Mouse (Mus musculus) stomach, embryonic 15.5 days (tissue): Measurements from ENCODE around the gene Klf3. TPM values are rescaled to one million over a fixed set of nuclear protein-coding genes. Genes with fewer than 3 reads are reported as not detected.

Experiments
- ATAC-seq: fragments of 200-750 bp; cut with Nextera tagmentation; 2 replicates; pipeline ENCODE4 v1.8.0; 2017; ENCODE audit warnings: low read depth, moderate number of reproducible peaks, moderate TSS enrichment; ENCODE audit not compliant: insufficient read depth, low FRiP score
- H3K27ac ChIP-seq: fragments of 300-500 bp; sonication (generic); 2 replicates; pipeline ENCODE4 v1.5.1; 2015; ENCODE audit warnings: mild to moderate bottlenecking, inconsistent platforms
- H3K27me3 ChIP-seq: fragments of 300-500 bp; sonication (generic); replicated peaks from 2 replicates; pipeline ENCODE4 v1.6.1; 2015; ENCODE audit warnings: inconsistent platforms
- H3K36me3 ChIP-seq: fragments of 300-500 bp; sonication (generic); 2 replicates; pipeline ENCODE4 v1.6.1; 2015; ENCODE audit warnings: inconsistent platforms
- H3K4me1 ChIP-seq: fragments of 300-500 bp; sonication (generic); 2 replicates; pipeline ENCODE4 v1.6.1; 2015; ENCODE audit warnings: inconsistent platforms
- H3K4me2 ChIP-seq: fragments of 300-500 bp; sonication (generic); 2 replicates; pipeline ENCODE4 v1.6.1; 2015; ENCODE audit warnings: mild to moderate bottlenecking, inconsistent platforms
- H3K4me3 ChIP-seq: fragments of 300-500 bp; sonication (generic); replicated peaks from 2 replicates; pipeline ENCODE4 v1.5.1; 2015; ENCODE audit warnings: inconsistent platforms
- H3K9ac ChIP-seq: fragments of 300-500 bp; sonication (generic); 2 replicates; pipeline ENCODE4 v1.6.1; 2015; ENCODE audit warnings: inconsistent platforms
- H3K9me3 ChIP-seq: fragments of 300-500 bp; sonication (generic); 2 replicates; pipeline ENCODE4 v1.6.1; 2016; ENCODE audit warnings: inconsistent platforms
- WGBS: fragments of 180-500 bp; shearing (Covaris S2); methylation state at CpG from one replicate; pipeline ENCODE4 v1.1.7; 2015; 5-methylcytosine and 5-hydroxymethylcytosine counted together
- polyA plus RNA-seq: library from polyadenylated mRNA; unstranded; fragments of >200 nt; fragmentation: Nextera tagmentation; extraction: Ambion mirVana; gene quantifications from 2 replicates; pipeline ENCODE4 v1.2.1, GENCODE M21; 2015

Klf3 gene
- polyA plus RNA-seq, 1 experiment from 2014 or later, result 104 TPM

DNA sequence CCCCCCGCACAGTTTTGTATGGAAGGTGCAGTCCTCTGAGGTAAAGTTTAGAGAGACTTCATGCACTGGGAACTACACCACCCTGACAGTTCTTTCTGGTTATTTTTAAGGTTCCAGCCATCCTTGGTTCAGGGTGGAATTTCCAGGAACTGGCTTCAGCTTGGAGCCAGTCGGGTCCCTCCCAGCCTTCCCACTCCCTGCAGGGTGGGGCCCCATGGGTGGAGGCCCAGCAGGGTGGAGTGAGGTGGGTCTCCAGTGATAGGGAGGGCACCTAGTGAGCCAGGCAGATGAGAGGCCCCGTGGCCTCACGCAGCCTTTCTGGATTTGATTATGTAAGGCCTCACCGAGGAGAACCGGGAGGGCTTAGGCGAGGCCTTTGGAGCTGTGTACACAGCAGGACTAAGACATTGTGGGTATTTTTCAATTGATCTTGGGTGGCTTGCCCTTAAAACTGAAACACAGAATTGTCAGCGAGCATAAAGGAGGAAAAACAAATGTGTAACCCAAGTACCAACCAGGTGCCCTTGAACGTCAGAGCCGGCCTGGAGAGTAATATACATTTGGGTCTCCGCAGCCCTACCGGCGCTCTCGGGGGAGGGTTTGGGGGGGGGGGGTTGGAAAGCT is 8.4 kb downstream of the Klf3 start:
- H3K4me2 ChIP-seq, result peak overlapping the region; percentile 51
- H3K9me3 ChIP-seq, result no peaks in the 10 kb centered on the region
- peak; percentile 92 for ATAC-seq
- no peak overlapping the region for H3K9ac ChIP-seq
- H3K27me3 ChIP-seq, result no peaks in the 10 kb centered on the region
- H3K4me3 ChIP-seq, result peak overlapping the region; percentile 31
- H3K4me1 ChIP-seq, result peaks cover 63% of the 10 kb centered on the region
- peaks cover 4% of the 10 kb centered on the region; the same call in 1 of the 2 replicates for H3K36me3 ChIP-seq
- WGBS, result 7% methylated on average over 13 of the region's 14 CpGs
- peak overlapping the region; percentile 94 for H3K27ac ChIP-seq

GRCm38 (mm10) chr5:64812124-64812982 is 9.2 kb downstream of the Klf3 start:
- peak; percentile 40 for ATAC-seq
- H3K27ac ChIP-seq, result peak overlapping the region; percentile 94
- peaks cover 70% of the 10 kb centered on the region for H3K4me1 ChIP-seq
- H3K27me3 ChIP-seq, result no peaks in the 10 kb centered on the region
- peak overlapping the region; percentile 51 for H3K4me2 ChIP-seq
- 10% methylated on average over 22 of the region's 22 CpGs for WGBS
- no peak overlapping the region for H3K9ac ChIP-seq
- peaks cover 4% of the 10 kb centered on the region; the same call in 1 of the 2 replicates for H3K36me3 ChIP-seq
- no peaks in the 10 kb centered on the region for H3K9me3 ChIP-seq
- H3K4me3 ChIP-seq, result peak overlapping the region; percentile 31

DNA sequence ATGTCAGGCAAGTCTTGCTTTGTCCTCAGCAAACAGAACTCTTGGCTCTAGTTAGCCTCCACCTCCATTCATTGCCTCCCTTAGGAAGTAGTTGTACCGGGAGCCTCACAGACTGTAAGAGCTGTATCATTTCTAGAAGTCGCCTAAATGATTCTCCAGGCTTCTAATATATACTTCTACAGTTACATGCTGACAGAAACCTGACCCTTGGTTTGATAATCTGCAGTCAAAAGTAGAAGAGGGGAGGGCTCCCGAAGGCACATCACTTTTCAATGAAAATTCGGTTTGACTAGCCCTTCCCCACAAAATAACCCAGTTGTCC is 9.8 kb downstream of the Klf3 start:
- Histone ChIP-seq H3K4me3 (peak overlapping the region; percentile 31), H3K4me1 (peaks cover 72% of the 10 kb centered on the region), H3K36me3 (peaks cover 4% of the 10 kb centered on the region; the same call in 1 of the 2 replicates), H3K4me2 (peak overlapping the region; percentile 51), H3K27ac (peak overlapping the region; percentile 94), H3K9ac (no peak overlapping the region), H3K9me3 (no peaks in the 10 kb centered on the region), H3K27me3 (no peaks in the 10 kb centered on the region)
- ATAC-seq, result no peak
- 15% methylated on average over 4 of the region's 4 CpGs for WGBS

GRCm38 (mm10) chr5:64813361-64813760 is 10.2 kb downstream of the Klf3 start:
- Histone ChIP-seq H3K36me3 (peaks cover 4% of the 10 kb centered on the region; the same call in 1 of the 2 replicates), H3K27ac (peak overlapping the region; percentile 94; the same call in 1 of the 2 replicates), H3K4me1 (peaks cover 72% of the 10 kb centered on the region), H3K4me2 (peak overlapping the region; percentile 51), H3K9ac (no peak overlapping the region), H3K9me3 (no peaks in the 10 kb centered on the region), H3K4me3 (no peak overlapping the region), H3K27me3 (no peaks in the 10 kb centered on the region)
- WGBS, result 7% methylated on average over 9 of the region's 9 CpGs
- no peak for ATAC-seq

GRCm38 (mm10) chr5:64814416-64814815 is 11.2 kb downstream of the Klf3 start:
- Histone ChIP-seq H3K4me2 (no peak overlapping the region), H3K9me3 (no peaks in the 10 kb centered on the region), H3K4me1 (peaks cover 65% of the 10 kb centered on the region), H3K9ac (no peak overlapping the region), H3K36me3 (peaks cover 11% of the 10 kb centered on the region), H3K4me3 (no peak overlapping the region), H3K27ac (peak overlapping the region; percentile 6; the same call in 1 of the 2 replicates), H3K27me3 (no peaks in the 10 kb centered on the region)
- no peak for ATAC-seq
- 71% methylated on average over 7 of the region's 7 CpGs for WGBS

DNA sequence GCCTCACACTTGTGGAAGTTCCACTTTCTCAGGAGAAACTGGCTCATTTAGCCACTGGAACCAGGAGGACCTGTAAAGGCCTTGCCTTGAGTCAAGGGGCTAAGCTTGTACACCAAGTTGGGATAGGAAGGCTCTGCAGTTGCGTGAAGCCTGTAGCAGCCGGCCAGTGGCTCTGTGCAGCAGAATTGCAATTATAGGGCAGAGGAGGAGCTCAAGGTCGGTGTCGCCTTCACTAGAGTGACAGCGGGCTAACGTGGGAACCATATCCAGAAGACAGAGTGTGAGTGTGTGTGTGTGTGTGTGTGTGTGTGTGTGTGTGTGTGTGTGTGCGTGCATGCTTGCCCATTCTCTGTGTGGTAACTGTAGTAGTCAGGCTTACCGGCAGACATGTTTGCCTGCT is 12.4 kb downstream of the Klf3 start:
- Histone ChIP-seq H3K9me3 (no peaks in the 10 kb centered on the region), H3K9ac (no peak overlapping the region), H3K4me3 (no peak overlapping the region), H3K36me3 (peaks cover 22% of the 10 kb centered on the region), H3K4me2 (no peak overlapping the region), H3K4me1 (peaks cover 54% of the 10 kb centered on the region), H3K27ac (peak overlapping the region; percentile 78; the same call in 1 of the 2 replicates), H3K27me3 (no peaks in the 10 kb centered on the region)
- 79% methylated on average over 8 of the region's 8 CpGs for WGBS
- ATAC-seq, result no peak

DNA sequence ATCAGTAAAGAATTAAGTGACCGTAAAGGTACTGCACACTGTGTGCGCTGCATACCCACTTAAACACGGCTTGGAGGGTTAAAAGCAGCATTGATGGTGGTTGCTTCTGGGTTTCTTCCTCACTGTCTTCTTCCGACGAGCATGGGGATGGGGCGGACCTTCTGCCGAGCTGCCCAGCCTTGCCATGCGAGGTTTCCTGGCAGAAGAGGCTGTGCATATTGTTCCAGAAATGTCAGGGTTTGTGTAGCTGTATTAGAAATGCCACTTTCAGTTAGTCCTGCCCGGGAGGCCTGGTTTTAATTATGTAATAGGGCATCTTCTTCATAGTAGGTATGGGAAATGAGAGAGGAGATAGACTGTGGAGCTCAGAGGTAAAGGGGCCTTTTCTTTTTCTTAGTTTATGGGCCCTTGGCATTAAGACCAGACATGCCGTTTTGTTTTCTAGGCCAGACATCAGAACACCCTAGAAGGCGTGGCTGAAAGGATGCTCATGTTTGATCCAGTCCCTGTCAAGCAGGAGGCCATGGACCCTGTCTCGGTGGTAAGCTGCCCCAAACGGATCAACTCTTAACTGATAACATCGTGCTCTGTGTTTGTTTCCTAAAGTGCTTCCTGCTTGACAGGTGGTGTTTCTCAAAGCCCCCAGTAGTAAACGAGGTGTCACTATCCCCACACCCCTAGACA is 13.2 kb downstream of the Klf3 start:
- peak overlapping the region; percentile 78 for H3K27ac ChIP-seq
- H3K9me3 ChIP-seq, result no peaks in the 10 kb centered on the region
- no peak overlapping the region for H3K4me2 ChIP-seq
- H3K36me3 ChIP-seq, result peaks cover 24% of the 10 kb centered on the region
- 46% methylated on average over 15 of the region's 15 CpGs for WGBS
- no peak overlapping the region for H3K9ac ChIP-seq
- no peak overlapping the region for H3K4me3 ChIP-seq
- peaks cover 46% of the 10 kb centered on the region for H3K4me1 ChIP-seq
- no peak for ATAC-seq
- H3K27me3 ChIP-seq, result no peaks in the 10 kb centered on the region

- peaks cover 29% of the 10 kb centered on the region for H3K36me3 ChIP-seq
- no peaks in the 10 kb centered on the region for H3K27me3 ChIP-seq
- 45% methylated on average over 8 of the region's 8 CpGs for WGBS
- H3K9me3 ChIP-seq, result no peaks in the 10 kb centered on the region
- peak; percentile 30; the same call in 1 of the 2 replicates for ATAC-seq
- no peak overlapping the region for H3K4me3 ChIP-seq
- H3K9ac ChIP-seq, result no peak overlapping the region
- H3K4me1 ChIP-seq, result peaks cover 42% of the 10 kb centered on the region
- no peak overlapping the region for H3K4me2 ChIP-seq
- H3K27ac ChIP-seq, result peak overlapping the region; percentile 78
Measured at GRCm38 (mm10) chr5:64816974-64817296, 13.7 kb downstream of the Klf3 start.

DNA sequence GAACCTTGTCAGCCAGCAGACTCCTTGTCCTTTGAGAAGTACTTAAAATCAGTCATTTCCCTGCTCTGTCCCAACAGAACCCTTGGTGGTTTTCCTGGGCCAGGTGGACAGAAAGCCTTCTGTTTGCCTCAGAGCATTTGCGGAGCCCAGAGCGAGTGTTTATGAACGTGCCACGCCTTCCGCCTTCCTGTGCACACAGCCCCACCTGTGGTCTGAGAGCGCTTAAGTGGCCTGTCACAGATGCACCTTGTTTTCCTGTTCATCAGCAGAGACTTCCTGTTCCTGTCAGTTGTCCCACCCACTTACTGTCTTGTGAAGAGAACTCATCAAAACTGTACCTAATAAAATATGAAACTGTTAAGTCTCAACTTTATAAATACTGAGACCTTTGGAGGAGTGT is 16.2 kb downstream of the Klf3 start:
- Histone ChIP-seq H3K9me3 (no peaks in the 10 kb centered on the region), H3K27me3 (no peaks in the 10 kb centered on the region), H3K4me3 (no peak overlapping the region), H3K4me1 (peaks cover 30% of the 10 kb centered on the region), H3K4me2 (no peak overlapping the region), H3K9ac (no peak overlapping the region), H3K36me3 (peaks cover 52% of the 10 kb centered on the region), H3K27ac (no peak overlapping the region)
- no peak for ATAC-seq
- 57% methylated on average over 6 of the region's 6 CpGs for WGBS

DNA sequence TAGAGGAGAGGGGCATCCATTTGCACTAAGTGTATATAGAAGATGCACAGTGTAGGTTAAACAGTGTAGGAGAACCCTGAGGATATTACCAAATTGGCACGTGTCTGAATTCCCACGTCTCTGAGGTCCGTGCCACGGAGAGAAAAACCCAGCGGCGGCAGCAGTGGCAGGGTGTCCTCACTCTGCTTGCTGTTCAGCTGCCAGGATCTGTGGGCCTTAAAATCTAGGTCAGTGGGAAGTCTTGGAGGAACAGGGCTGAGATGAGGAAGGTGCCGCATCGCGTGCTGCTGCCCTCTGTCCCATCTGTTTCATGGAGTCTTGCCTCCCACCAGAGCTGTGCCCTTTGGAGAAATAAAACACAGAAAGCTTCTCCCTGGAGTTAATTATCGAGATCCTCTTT is 16.9 kb downstream of the Klf3 start:
- whole genome bisulfite sequencing, result 90% methylated on average over 10 of the region's 10 CpGs
- ATAC-seq, result no peak
- H3K27me3 ChIP-seq, result no peaks in the 10 kb centered on the region
- no peaks in the 10 kb centered on the region for H3K9me3 ChIP-seq
- peaks cover 30% of the 10 kb centered on the region for H3K4me1 ChIP-seq
- H3K4me2 ChIP-seq, result no peak overlapping the region
- no peak overlapping the region for H3K9ac ChIP-seq
- H3K4me3 ChIP-seq, result no peak overlapping the region
- H3K36me3 ChIP-seq, result peaks cover 52% of the 10 kb centered on the region
- no peak overlapping the region for H3K27ac ChIP-seq

- H3K27ac ChIP-seq, result peak overlapping the region; percentile 23; the same call in 1 of the 2 replicates
- H3K4me2 ChIP-seq, result no peak overlapping the region
- H3K27me3 ChIP-seq, result no peaks in the 10 kb centered on the region
- no peak overlapping the region for H3K4me3 ChIP-seq
- H3K36me3 ChIP-seq, result peaks cover 57% of the 10 kb centered on the region
- 88% methylated on average over 2 of the region's 2 CpGs for WGBS
- H3K9me3 ChIP-seq, result no peaks in the 10 kb centered on the region
- H3K9ac ChIP-seq, result no peak overlapping the region
- ATAC-seq, result no peak
- H3K4me1 ChIP-seq, result peaks cover 20% of the 10 kb centered on the region
Measured at GRCm38 (mm10) chr5:64821294-64821693, 18.1 kb downstream of the Klf3 start.

DNA sequence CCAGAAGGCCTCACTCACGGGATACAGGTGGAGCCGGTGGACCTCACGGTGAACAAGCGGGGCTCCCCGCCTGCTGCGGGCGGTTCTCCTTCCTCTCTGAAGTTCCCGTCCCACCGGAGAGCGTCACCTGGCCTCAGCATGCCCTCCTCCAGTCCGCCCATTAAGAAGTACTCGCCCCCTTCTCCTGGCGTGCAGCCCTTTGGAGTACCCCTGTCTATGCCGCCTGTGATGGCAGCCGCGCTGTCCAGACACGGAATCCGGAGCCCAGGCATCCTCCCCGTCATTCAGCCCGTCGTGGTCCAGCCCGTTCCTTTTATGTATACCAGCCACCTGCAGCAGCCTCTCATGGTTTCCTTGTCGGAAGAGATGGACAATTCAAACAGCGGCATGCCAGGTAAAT is 18.8 kb downstream of the Klf3 start:
- ATAC-seq, result no peak
- Histone ChIP-seq H3K27ac (no peak overlapping the region), H3K4me2 (no peak overlapping the region), H3K9me3 (no peaks in the 10 kb centered on the region), H3K4me3 (no peak overlapping the region), H3K27me3 (no peaks in the 10 kb centered on the region), H3K4me1 (peaks cover 13% of the 10 kb centered on the region), H3K36me3 (peaks cover 62% of the 10 kb centered on the region), H3K9ac (no peak overlapping the region)
- WGBS, result 94% methylated on average over 24 of the region's 24 CpGs
